Mouse (Mus musculus) forebrain, embryonic 13.5 days (tissue): Measurements from ENCODE around the gene Lrfn2. TPM values are rescaled to one million over a fixed set of nuclear protein-coding genes. Genes with fewer than 3 reads are reported as not detected.
A peak's percentile ranks its signal among the peaks of the same experiment; 100 is the strongest.

Experiments used
- ATAC-seq: fragments of 200-750 bp; cut with Nextera tagmentation; 2 replicates; pipeline ENCODE4 v1.8.0; 2017
- H3K27ac ChIP-seq: fragments of 300-500 bp; sonication (generic); 2 replicates; pipeline ENCODE4 v1.5.1; 2015; ENCODE audit warnings: inconsistent platforms, mild to moderate bottlenecking, moderate library complexity
- H3K27me3 ChIP-seq: fragments of 300-500 bp; sonication (generic); 2 replicates; pipeline ENCODE4 v1.6.1; 2015; ENCODE audit warnings: mild to moderate bottlenecking, inconsistent platforms
- H3K36me3 ChIP-seq: fragments of 300-500 bp; sonication (generic); 2 replicates; pipeline ENCODE4 v1.6.1; 2015; ENCODE audit warnings: mild to moderate bottlenecking, inconsistent platforms; ENCODE audit not compliant: poor library complexity, severe bottlenecking
- H3K4me1 ChIP-seq: fragments of 300-500 bp; sonication (generic); 2 replicates; pipeline ENCODE4 v1.6.1; 2015; ENCODE audit warnings: inconsistent platforms
- H3K4me2 ChIP-seq: fragments of 300-500 bp; sonication (generic); 2 replicates; pipeline ENCODE4 v1.6.1; 2015; ENCODE audit warnings: inconsistent platforms, mild to moderate bottlenecking, moderate library complexity
- H3K4me3 ChIP-seq: fragments of 300-500 bp; sonication (generic); 2 replicates; pipeline ENCODE4 v1.5.1; 2015; ENCODE audit warnings: mild to moderate bottlenecking, inconsistent platforms
- H3K9ac ChIP-seq: fragments of 300-500 bp; sonication (generic); 2 replicates; pipeline ENCODE4 v1.6.1; 2015; ENCODE audit warnings: mild to moderate bottlenecking, inconsistent platforms
- H3K9me3 ChIP-seq: fragments of 300-500 bp; sonication (generic); replicated peaks from 2 replicates; pipeline ENCODE4 v1.6.1; 2016; ENCODE audit warnings: inconsistent platforms
- WGBS: fragments of 180-500 bp; shearing (Covaris S2); methylation state at CpG from one replicate; pipeline ENCODE4 v1.1.7; 2015; 5-methylcytosine and 5-hydroxymethylcytosine counted together
- polyA plus RNA-seq: library from polyadenylated mRNA; unstranded; fragments of >200 nt; fragmentation: Nextera tagmentation; extraction: Ambion mirVana; gene quantifications from 2 replicates; pipeline ENCODE4 v1.2.1, GENCODE M21; 2015

The Lrfn2 gene
- 2.9 and 4.3 TPM in 2 replicates for polyA plus RNA-seq

GRCm38 (mm10) chr17:48931621-48932405 is at the start of gene Lrfn2:
TSS of gene Lrfn2 (plus strand) at chr17:48932379.
- H3K9me3 ChIP-seq: no peaks in the 10 kb centered on the region
- peaks cover 30% of the 10 kb centered on the region for H3K4me1 ChIP-seq
- no peaks in the 10 kb centered on the region for H3K36me3 ChIP-seq
- peak within 1 kb of the TSS; percentile 81 for H3K9ac ChIP-seq
- peak; percentile 95 for ATAC-seq
- peak within 1 kb of the TSS; percentile 60 for H3K27ac ChIP-seq
- WGBS: under 1% methylated on average over 53 of the region's 56 CpGs
- peak within 1 kb of the TSS; percentile 84 for H3K4me2 ChIP-seq
- peak within 1 kb of the TSS; percentile 58 for H3K4me3 ChIP-seq
- H3K27me3 ChIP-seq: peaks cover 14% of the 10 kb centered on the region

GRCm38 (mm10) chr17:48887472-48888385 is 44.5 kb upstream of the Lrfn2 start:
- Histone ChIP-seq H3K27me3 (no peaks in the 10 kb centered on the region), H3K4me2 (no peak overlapping the region), H3K4me3 (no peak overlapping the region), H3K27ac (no peak overlapping the region), H3K4me1 (peaks cover 8% of the 10 kb centered on the region; the same call in 1 of the 2 replicates), H3K36me3 (no peaks in the 10 kb centered on the region), H3K9ac (no peak overlapping the region), H3K9me3 (no peaks in the 10 kb centered on the region; the same call in 1 of the 2 replicates)
- WGBS: 49% methylated on average over 8 of the region's 8 CpGs
- ATAC-seq: no peak

GRCm38 (mm10) chr17:48905286-48906040 is 26.7 kb upstream of the Lrfn2 start:
- Histone ChIP-seq H3K9me3 (no peaks in the 10 kb centered on the region), H3K27me3 (no peaks in the 10 kb centered on the region), H3K27ac (no peak overlapping the region), H3K4me3 (no peak overlapping the region), H3K36me3 (no peaks in the 10 kb centered on the region), H3K4me1 (no peaks in the 10 kb centered on the region), H3K4me2 (no peak overlapping the region), H3K9ac (no peak overlapping the region)
- ATAC-seq: no peak
- WGBS: 77% methylated on average over 4 of the region's 4 CpGs

- no peak overlapping the region for H3K9ac ChIP-seq
- H3K9me3 ChIP-seq: no peaks in the 10 kb centered on the region
- H3K27ac ChIP-seq: no peak overlapping the region
- no peaks in the 10 kb centered on the region for H3K36me3 ChIP-seq
- no peaks in the 10 kb centered on the region for H3K4me1 ChIP-seq
- no peak overlapping the region for H3K4me2 ChIP-seq
- H3K27me3 ChIP-seq: no peaks in the 10 kb centered on the region
- WGBS: 50% methylated on average over 6 of the region's 6 CpGs
- no peak for ATAC-seq
- H3K4me3 ChIP-seq: no peak overlapping the region
Measured at GRCm38 (mm10) chr17:48913437-48913836, 18.7 kb upstream of the Lrfn2 start.

- Histone ChIP-seq H3K9me3 (no peaks in the 10 kb centered on the region), H3K27me3 (no peaks in the 10 kb centered on the region), H3K36me3 (no peaks in the 10 kb centered on the region), H3K4me2 (no peak overlapping the region), H3K27ac (no peak overlapping the region), H3K9ac (no peak overlapping the region), H3K4me3 (no peak overlapping the region), H3K4me1 (no peaks in the 10 kb centered on the region)
- WGBS: 20% methylated on average over 11 of the region's 11 CpGs
- no peak for ATAC-seq
Measured at GRCm38 (mm10) chr17:48917411-48917810, 14.8 kb upstream of the Lrfn2 start.

- Histone ChIP-seq H3K4me2 (no peak overlapping the region), H3K4me3 (no peak overlapping the region), H3K36me3 (no peaks in the 10 kb centered on the region), H3K27ac (no peak overlapping the region), H3K9me3 (no peaks in the 10 kb centered on the region), H3K9ac (no peak overlapping the region), H3K4me1 (no peaks in the 10 kb centered on the region), H3K27me3 (no peaks in the 10 kb centered on the region)
- ATAC-seq: 0 out of 2 replicates have a peak, but pooled peaks have one; percentile 36
- WGBS: 95% methylated on average over 3 of the region's 3 CpGs
Measured at GRCm38 (mm10) chr17:48918458-48918857, 13.7 kb upstream of the Lrfn2 start.

- Histone ChIP-seq H3K27me3 (no peaks in the 10 kb centered on the region), H3K4me3 (no peak overlapping the region), H3K4me2 (no peak overlapping the region), H3K9ac (no peak overlapping the region), H3K9me3 (no peaks in the 10 kb centered on the region), H3K4me1 (no peaks in the 10 kb centered on the region), H3K27ac (no peak overlapping the region), H3K36me3 (no peaks in the 10 kb centered on the region)
- WGBS: 90% methylated on average over 2 of the region's 2 CpGs
- no peak for ATAC-seq
Measured at GRCm38 (mm10) chr17:48922905-48923304, 9.3 kb upstream of the Lrfn2 start.

GRCm38 (mm10) chr17:48925426-48925825 is 6.8 kb upstream of the Lrfn2 start:
- Histone ChIP-seq H3K4me2 (no peak overlapping the region), H3K36me3 (no peaks in the 10 kb centered on the region), H3K4me3 (no peak overlapping the region), H3K4me1 (no peaks in the 10 kb centered on the region), H3K27me3 (no peaks in the 10 kb centered on the region), H3K9me3 (no peaks in the 10 kb centered on the region), H3K27ac (no peak overlapping the region), H3K9ac (no peak overlapping the region)
- WGBS: 87% methylated on average over 9 of the region's 9 CpGs
- no peak for ATAC-seq

GRCm38 (mm10) chr17:48930994-48931393 is 1.2 kb upstream of the Lrfn2 start:
- H3K4me2 ChIP-seq: peak overlapping the region; percentile 84
- WGBS: 62% methylated on average over 10 of the region's 10 CpGs
- H3K36me3 ChIP-seq: no peaks in the 10 kb centered on the region
- H3K9me3 ChIP-seq: no peaks in the 10 kb centered on the region
- H3K4me3 ChIP-seq: no peak overlapping the region
- peaks cover 30% of the 10 kb centered on the region for H3K4me1 ChIP-seq
- no peak for ATAC-seq
- no peak overlapping the region for H3K9ac ChIP-seq
- H3K27me3 ChIP-seq: peaks cover 14% of the 10 kb centered on the region
- no peak overlapping the region for H3K27ac ChIP-seq

- peak overlapping the region; percentile 84 for H3K4me2 ChIP-seq
- no peak for ATAC-seq
- 0 out of 2 replicates have a peak overlapping the region, but pooled peaks have one; percentile 25 for H3K27ac ChIP-seq
- WGBS: 1% methylated on average over 26 of the region's 26 CpGs
- peak overlapping the region; percentile 81 for H3K9ac ChIP-seq
- no peaks in the 10 kb centered on the region for H3K9me3 ChIP-seq
- peaks cover 30% of the 10 kb centered on the region for H3K4me1 ChIP-seq
- no peaks in the 10 kb centered on the region for H3K36me3 ChIP-seq
- peak overlapping the region; percentile 58 for H3K4me3 ChIP-seq
- peaks cover 14% of the 10 kb centered on the region for H3K27me3 ChIP-seq
Measured at GRCm38 (mm10) chr17:48932406-48932906, 277 bp downstream of the Lrfn2 start.

- H3K4me1 ChIP-seq: peaks cover 30% of the 10 kb centered on the region
- WGBS: 4% methylated on average over 7 of the region's 9 CpGs
- 0 out of 2 replicates have a peak overlapping the region, but pooled peaks have one; percentile 25 for H3K27ac ChIP-seq
- H3K4me3 ChIP-seq: peak overlapping the region; percentile 58
- no peak for ATAC-seq
- no peaks in the 10 kb centered on the region for H3K9me3 ChIP-seq
- peaks cover 14% of the 10 kb centered on the region for H3K27me3 ChIP-seq
- peak overlapping the region; percentile 84 for H3K4me2 ChIP-seq
- H3K9ac ChIP-seq: peak overlapping the region; percentile 81
- H3K36me3 ChIP-seq: no peaks in the 10 kb centered on the region
Measured at GRCm38 (mm10) chr17:48932916-48933315, 737 bp downstream of the Lrfn2 start.
